Mouse (Mus musculus): ENCODE data around the gene Olfr905. TPM values are rescaled to one million over a fixed set of nuclear protein-coding genes. Genes with fewer than 3 reads are reported as not detected.

Gene Olfr905
- polyA plus RNA-seq (2016; fragmentation: Nextera tagmentation; extraction: Ambion mirVana) = not detected in 2 replicates

DNA sequence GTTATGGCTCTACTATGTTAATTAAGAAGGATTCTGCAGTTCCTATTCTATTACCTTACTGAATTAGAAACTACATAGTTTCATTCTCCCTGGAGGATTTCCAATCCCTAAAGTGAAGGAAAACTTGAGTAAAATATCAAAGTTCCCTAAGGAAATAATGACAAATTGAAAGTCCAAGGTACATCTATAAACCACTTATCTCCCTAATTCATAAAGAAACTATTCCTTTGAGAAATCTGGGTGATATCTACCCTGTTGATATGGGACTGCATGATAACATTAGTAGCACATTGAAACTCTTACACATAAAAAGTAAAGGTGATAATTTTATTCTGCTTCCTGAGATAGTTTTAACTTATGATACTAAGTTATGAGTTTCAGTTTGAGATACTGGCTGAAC is at the start of gene Olfr905:
TSS of gene Olfr905 (plus strand) at position 301 of the 400 bp plus-strand sequence.
- Histone ChIP-seq H3K9ac (no peak within 1 kb of the TSS), H3K4me3 (no peak within 1 kb of the TSS), H3K4me1 (no peaks in the 10 kb centered on the region), H3K4me2 (replicated peaks) (no peak within 1 kb of the TSS), H3K9me3 (replicated peaks) (no peaks in the 10 kb centered on the region), H3K27ac (no peak within 1 kb of the TSS), H3K27me3 (no peaks in the 10 kb centered on the region), H3K36me3 (no peaks in the 10 kb centered on the region)
- no peak for ATAC-seq (ENCODE audit: low FRiP score)

DNA sequence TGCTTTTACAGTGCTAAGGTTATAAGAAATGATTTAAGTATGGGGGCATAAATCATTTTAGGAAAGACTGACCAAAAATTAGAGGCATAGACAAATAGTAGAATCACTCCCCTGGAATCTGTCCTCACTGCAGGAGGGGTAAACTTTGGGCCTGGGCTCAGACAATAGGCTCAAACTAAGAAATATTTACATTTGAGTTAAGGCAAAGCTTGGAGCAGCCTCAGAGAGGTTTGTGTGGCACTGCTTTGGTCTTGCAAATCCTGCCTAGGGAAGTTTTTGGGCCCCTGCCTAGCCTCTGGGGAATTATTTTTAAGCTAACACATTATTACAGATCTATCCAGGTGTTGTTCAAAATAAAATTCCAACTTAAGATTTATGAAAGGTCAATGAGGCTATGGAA is 47.1 kb upstream of the Olfr905 start:
- Histone ChIP-seq H3K4me1 (no peaks in the 10 kb centered on the region), H3K27ac (no peak overlapping the region), H3K9me3 (replicated peaks) (no peaks in the 10 kb centered on the region), H3K36me3 (no peaks in the 10 kb centered on the region), H3K27me3 (no peaks in the 10 kb centered on the region), H3K9ac (no peak overlapping the region), H3K4me2 (replicated peaks) (no peak overlapping the region), H3K4me3 (no peak overlapping the region)
- ATAC-seq (ENCODE audit: low FRiP score) = no peak

DNA sequence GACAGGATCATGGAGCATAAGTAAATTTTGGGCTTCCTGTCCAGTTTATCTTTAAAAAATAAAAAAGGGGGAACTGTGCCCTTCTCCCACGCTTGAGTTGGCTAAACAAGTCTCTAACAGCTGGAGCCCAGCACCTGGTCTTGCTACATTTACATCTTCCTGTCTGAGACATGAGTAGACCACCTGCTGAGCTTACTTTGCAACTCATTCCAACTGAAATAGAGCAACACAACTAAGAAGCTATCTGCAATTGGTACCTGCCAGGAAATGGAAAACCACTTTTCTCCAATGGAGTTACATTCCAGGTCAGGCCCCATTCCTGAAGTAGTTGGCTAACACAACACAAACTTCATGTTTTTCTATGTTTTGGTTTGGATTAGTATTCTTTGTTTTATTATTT is 43.9 kb upstream of the Olfr905 start:
- Histone ChIP-seq H3K4me1 (no peaks in the 10 kb centered on the region), H3K27me3 (no peaks in the 10 kb centered on the region), H3K9me3 (replicated peaks) (no peaks in the 10 kb centered on the region), H3K36me3 (no peaks in the 10 kb centered on the region), H3K4me2 (replicated peaks) (no peak overlapping the region), H3K27ac (no peak overlapping the region), H3K9ac (no peak overlapping the region), H3K4me3 (no peak overlapping the region)
- ATAC-seq (ENCODE audit: low FRiP score) = no peak
- 52% methylated on average over 1 of the region's 1 CpGs for WGBS

DNA sequence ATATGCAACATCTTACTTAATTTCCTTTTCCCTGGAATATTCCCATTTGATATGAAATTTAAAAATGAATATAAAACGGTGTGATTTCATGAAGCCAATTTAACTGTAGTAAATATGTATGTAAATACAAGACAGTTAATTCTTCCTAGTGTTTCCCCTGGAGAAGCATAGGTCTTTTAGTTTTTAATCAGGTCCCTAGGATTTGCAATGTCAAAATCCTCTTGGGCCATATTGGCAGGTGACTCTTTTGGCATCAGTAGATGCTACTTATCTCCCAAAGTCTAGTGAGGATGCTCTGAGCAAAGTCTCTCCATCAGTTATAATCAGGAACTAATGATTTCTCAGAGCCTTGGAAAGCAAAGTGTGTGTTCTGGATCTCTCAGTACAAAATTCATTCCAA is 41.8 kb upstream of the Olfr905 start, which contains the start of gene Olfr901:
TSS of gene Olfr901 (plus strand) at position 301 of the 400 bp plus-strand sequence.
- Histone ChIP-seq H3K9me3 (replicated peaks) (no peaks in the 10 kb centered on the region), H3K9ac (no peak within 1 kb of the TSS), H3K4me2 (replicated peaks) (no peak within 1 kb of the TSS), H3K27ac (no peak within 1 kb of the TSS), H3K27me3 (no peaks in the 10 kb centered on the region), H3K4me1 (no peaks in the 10 kb centered on the region), H3K4me3 (no peak within 1 kb of the TSS), H3K36me3 (no peaks in the 10 kb centered on the region)
- ATAC-seq (ENCODE audit: low FRiP score) = no peak
- WGBS = 89% methylated on average over 1 of the region's 1 CpGs

DNA sequence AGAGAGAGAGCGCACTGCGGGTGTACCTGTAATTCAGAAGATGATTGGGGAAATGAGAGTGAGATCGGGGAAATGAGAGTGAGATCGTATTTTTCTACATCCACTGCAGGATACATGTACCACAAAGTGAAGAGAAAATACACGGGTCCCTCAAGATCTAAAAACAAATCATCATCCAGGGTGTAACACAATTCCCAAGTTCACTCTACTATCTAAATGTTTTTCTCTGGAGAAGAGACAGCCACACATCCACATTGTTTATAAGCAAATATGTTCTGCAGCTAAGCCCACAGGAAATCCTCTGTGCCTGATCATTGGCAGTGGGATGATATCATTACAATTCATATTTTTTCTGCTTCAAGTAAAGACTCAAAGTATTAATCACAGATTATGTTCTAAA is 23.6 kb upstream of the Olfr905 start, which contains the start of gene Olfr902:
TSS of gene Olfr902 (plus strand) at position 301 of the 400 bp plus-strand sequence.
- Histone ChIP-seq H3K4me1 (no peaks in the 10 kb centered on the region), H3K9ac (no peak within 1 kb of the TSS), H3K9me3 (replicated peaks) (no peaks in the 10 kb centered on the region), H3K4me2 (replicated peaks) (no peak within 1 kb of the TSS), H3K27me3 (no peaks in the 10 kb centered on the region), H3K36me3 (no peaks in the 10 kb centered on the region), H3K4me3 (no peak within 1 kb of the TSS), H3K27ac (no peak within 1 kb of the TSS)
- ATAC-seq (ENCODE audit: low FRiP score) = no peak
- 91% methylated on average over 5 of the region's 5 CpGs for WGBS

DNA sequence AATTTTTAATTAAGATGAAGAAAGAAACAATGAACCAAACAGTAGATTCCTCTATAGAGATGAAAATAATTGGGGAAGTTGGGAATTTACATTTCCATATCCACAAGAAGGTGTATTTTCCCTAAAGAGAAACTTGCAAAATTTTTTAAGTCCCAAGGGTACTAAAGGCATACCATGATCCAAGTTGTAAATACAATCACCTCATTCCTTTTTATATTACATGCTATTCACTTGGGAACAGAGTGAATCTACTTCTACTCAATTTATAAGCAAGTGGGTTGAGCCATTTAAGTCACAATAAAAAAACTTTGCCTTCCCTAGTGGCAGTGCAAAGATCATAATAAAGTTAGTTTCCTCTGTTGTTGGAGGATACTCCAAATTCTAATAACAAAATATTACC is 8.1 kb upstream of the Olfr905 start, which contains the start of gene Olfr904:
TSS of gene Olfr904 (plus strand) at position 301 of the 400 bp plus-strand sequence.
- H3K9me3 ChIP-seq (replicated peaks) = no peaks in the 10 kb centered on the region
- H3K4me3 ChIP-seq = no peak within 1 kb of the TSS
- H3K4me1 ChIP-seq = no peaks in the 10 kb centered on the region
- ATAC-seq (ENCODE audit: low FRiP score) = no peak
- no peak within 1 kb of the TSS for H3K9ac ChIP-seq
- H3K36me3 ChIP-seq = no peaks in the 10 kb centered on the region
- H3K27me3 ChIP-seq = no peaks in the 10 kb centered on the region
- H3K4me2 ChIP-seq (replicated peaks) = no peak within 1 kb of the TSS
- no peak within 1 kb of the TSS for H3K27ac ChIP-seq

DNA sequence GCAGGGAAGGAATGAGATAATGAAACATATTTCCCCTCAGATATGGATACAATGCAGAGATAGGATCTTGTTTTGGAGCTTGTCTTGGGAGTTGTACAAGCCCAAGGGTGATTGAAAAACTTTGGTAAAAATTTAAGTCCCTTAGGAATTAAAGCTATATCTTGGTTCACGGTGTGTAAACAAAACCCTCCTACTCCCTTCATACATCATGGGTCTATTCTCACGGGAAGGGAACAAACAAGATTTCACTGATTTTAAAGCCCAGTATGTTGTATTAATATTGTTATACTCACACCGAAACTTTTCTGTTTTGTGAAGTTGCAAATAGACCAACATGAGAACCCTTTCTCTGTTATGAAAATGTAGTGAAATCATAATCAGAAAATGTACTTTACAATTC is 15.9 kb downstream of the Olfr905 start, which contains the start of gene Olfr906:
TSS of gene Olfr906 (plus strand) at position 301 of the 400 bp plus-strand sequence.
- Histone ChIP-seq H3K4me1 (no peaks in the 10 kb centered on the region), H3K9me3 (replicated peaks) (no peaks in the 10 kb centered on the region), H3K36me3 (no peaks in the 10 kb centered on the region), H3K27me3 (no peaks in the 10 kb centered on the region), H3K4me2 (replicated peaks) (no peak within 1 kb of the TSS), H3K4me3 (no peak within 1 kb of the TSS), H3K9ac (no peak within 1 kb of the TSS), H3K27ac (no peak within 1 kb of the TSS)
- no peak for ATAC-seq (ENCODE audit: low FRiP score)
- 87% methylated on average over 3 of the region's 3 CpGs for WGBS

DNA sequence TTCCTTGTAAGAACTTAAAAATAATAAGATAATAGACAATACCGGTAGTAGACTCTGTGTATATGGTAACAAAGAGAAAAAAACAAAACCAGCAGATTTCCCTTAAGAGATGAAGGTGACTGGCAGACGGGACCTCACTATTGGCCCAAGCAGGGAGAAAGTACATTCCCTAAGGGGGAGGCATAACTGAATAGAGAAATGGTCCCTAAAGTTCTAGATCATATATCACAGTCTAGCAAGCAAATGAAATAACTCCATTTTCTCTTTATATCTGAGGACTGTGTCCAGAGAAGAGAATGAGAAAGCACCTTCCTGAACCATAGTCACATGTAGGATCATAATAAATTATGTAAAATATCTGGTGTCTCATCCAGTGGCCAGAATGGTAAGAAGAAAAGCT is 24.6 kb downstream of the Olfr905 start, which contains the start of gene Olfr907:
TSS of gene Olfr907 (plus strand) at position 301 of the 400 bp plus-strand sequence.
- ATAC-seq (ENCODE audit: low FRiP score) = no peak
- no peaks in the 10 kb centered on the region for H3K27me3 ChIP-seq
- no peaks in the 10 kb centered on the region for H3K9me3 ChIP-seq (replicated peaks)
- H3K27ac ChIP-seq = no peak within 1 kb of the TSS
- no peak within 1 kb of the TSS for H3K4me2 ChIP-seq (replicated peaks)
- 74% methylated on average over 2 of the region's 2 CpGs for WGBS
- no peak within 1 kb of the TSS for H3K9ac ChIP-seq
- H3K36me3 ChIP-seq = no peaks in the 10 kb centered on the region
- H3K4me3 ChIP-seq = no peak within 1 kb of the TSS
- H3K4me1 ChIP-seq = no peaks in the 10 kb centered on the region

DNA sequence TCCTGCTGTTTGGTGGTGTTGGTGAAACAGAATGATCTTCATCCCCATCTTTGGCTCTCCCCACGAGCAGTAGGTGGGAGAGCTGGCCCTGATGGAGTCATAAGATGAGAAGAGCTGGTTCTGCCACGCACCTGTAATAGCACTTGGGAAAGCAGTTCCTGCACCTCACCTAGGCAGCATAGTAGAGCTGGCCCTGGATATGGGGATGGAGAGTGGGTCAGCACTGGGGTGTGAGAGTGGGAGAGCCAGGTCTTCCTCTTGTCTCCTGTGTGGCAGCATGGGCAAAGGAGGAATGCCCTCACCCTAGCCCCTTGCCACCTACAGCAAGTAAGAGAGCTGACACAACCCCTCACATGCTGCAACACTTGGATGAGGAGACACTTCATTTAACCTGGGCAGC is 41.4 kb downstream of the Olfr905 start:
- 72% methylated on average over 2 of the region's 2 CpGs for WGBS
- Histone ChIP-seq H3K4me1 (no peaks in the 10 kb centered on the region), H3K4me3 (no peak overlapping the region), H3K4me2 (replicated peaks) (no peak overlapping the region), H3K27me3 (no peaks in the 10 kb centered on the region), H3K36me3 (no peaks in the 10 kb centered on the region), H3K9ac (no peak overlapping the region), H3K9me3 (replicated peaks) (no peaks in the 10 kb centered on the region), H3K27ac (no peak overlapping the region)
- ATAC-seq (ENCODE audit: low FRiP score) = no peak

DNA sequence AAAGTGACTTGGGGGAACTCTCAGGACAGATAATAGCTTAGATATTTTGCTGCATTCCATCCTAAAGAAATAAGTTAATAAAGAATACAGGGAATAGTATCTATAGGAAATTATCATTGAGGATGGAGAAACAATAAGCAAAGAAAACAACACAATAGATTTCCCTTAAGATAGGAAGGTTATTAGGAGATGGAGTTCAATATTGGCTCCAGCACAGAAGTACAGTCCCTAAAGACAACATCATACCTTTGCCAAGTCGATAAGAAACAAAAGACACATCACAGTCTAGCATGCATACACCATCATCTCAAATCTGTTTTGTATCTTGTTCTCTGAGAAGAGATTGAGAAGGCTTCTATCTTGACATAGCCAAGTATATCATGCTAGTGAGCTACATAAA is 50.4 kb downstream of the Olfr905 start, which contains the start of gene Olfr911-ps1:
TSS of gene Olfr911-ps1 (plus strand) at position 301 of the 400 bp plus-strand sequence.
- no peak within 1 kb of the TSS for H3K9ac ChIP-seq
- no peaks in the 10 kb centered on the region for H3K36me3 ChIP-seq
- whole genome bisulfite sequencing = 91% methylated on average over 1 of the region's 1 CpGs
- H3K27ac ChIP-seq = no peak within 1 kb of the TSS
- no peaks in the 10 kb centered on the region for H3K27me3 ChIP-seq
- no peak within 1 kb of the TSS for H3K4me3 ChIP-seq
- no peaks in the 10 kb centered on the region for H3K9me3 ChIP-seq (replicated peaks)
- no peaks in the 10 kb centered on the region for H3K4me1 ChIP-seq
- ATAC-seq (ENCODE audit: low FRiP score) = no peak
- H3K4me2 ChIP-seq (replicated peaks) = no peak within 1 kb of the TSS

Other genes starting within 250 kb of the Olfr905 start
- not detected in 2 replicates for gene Olfr143, start 218.3 kb upstream of the Olfr905 start, polyA plus RNA-seq (2016; fragmentation: Nextera tagmentation; extraction: Ambion mirVana)
- not detected in 2 replicates for gene Olfr895, start 203.3 kb upstream of the Olfr905 start, polyA plus RNA-seq (2016; fragmentation: Nextera tagmentation; extraction: Ambion mirVana)
- gene Olfr896-ps1, start 180.0 kb upstream of the Olfr905 start, polyA plus RNA-seq (2016; fragmentation: Nextera tagmentation; extraction: Ambion mirVana) = not detected in 2 replicates
- gene Olfr25, start 142.0 kb upstream of the Olfr905 start, polyA plus RNA-seq (2016; fragmentation: Nextera tagmentation; extraction: Ambion mirVana) = not detected in 2 replicates
- gene Olfr898, start 122.7 kb upstream of the Olfr905 start, polyA plus RNA-seq (2016; fragmentation: Nextera tagmentation; extraction: Ambion mirVana) = not detected in 2 replicates
- gene Olfr250, start 104.2 kb upstream of the Olfr905 start, polyA plus RNA-seq (2016; fragmentation: Nextera tagmentation; extraction: Ambion mirVana) = not detected in 2 replicates
- not detected in 2 replicates for gene Olfr251, start 94.0 kb upstream of the Olfr905 start, polyA plus RNA-seq (2016; fragmentation: Nextera tagmentation; extraction: Ambion mirVana)
- gene Olfr147, start 69.4 kb upstream of the Olfr905 start, polyA plus RNA-seq (2016; fragmentation: Nextera tagmentation; extraction: Ambion mirVana) = not detected in 2 replicates
- gene Olfr901, start 41.7 kb upstream of the Olfr905 start, polyA plus RNA-seq (2016; fragmentation: Nextera tagmentation; extraction: Ambion mirVana) = not detected in 2 replicates
- not detected in 2 replicates for gene Olfr902, start 23.5 kb upstream of the Olfr905 start, polyA plus RNA-seq (2016; fragmentation: Nextera tagmentation; extraction: Ambion mirVana)
- not detected in 2 replicates for gene Olfr904, start 8.0 kb upstream of the Olfr905 start, polyA plus RNA-seq (2016; fragmentation: Nextera tagmentation; extraction: Ambion mirVana)
- not detected in 2 replicates for gene Olfr906, start 16.0 kb downstream of the Olfr905 start, polyA plus RNA-seq (2016; fragmentation: Nextera tagmentation; extraction: Ambion mirVana)
- gene Olfr907, start 24.7 kb downstream of the Olfr905 start, polyA plus RNA-seq (2016; fragmentation: Nextera tagmentation; extraction: Ambion mirVana) = not detected in 2 replicates
- gene Olfr911-ps1, start 50.5 kb downstream of the Olfr905 start, polyA plus RNA-seq (2016; fragmentation: Nextera tagmentation; extraction: Ambion mirVana) = not detected in 2 replicates
- gene Olfr910, start 66.7 kb downstream of the Olfr905 start, polyA plus RNA-seq (2016; fragmentation: Nextera tagmentation; extraction: Ambion mirVana) = not detected in 2 replicates
- gene Olfr912, start 109.1 kb downstream of the Olfr905 start, polyA plus RNA-seq (2016; fragmentation: Nextera tagmentation; extraction: Ambion mirVana) = not detected in 2 replicates
- not detected in 2 replicates for gene Olfr913, start 121.7 kb downstream of the Olfr905 start, polyA plus RNA-seq (2016; fragmentation: Nextera tagmentation; extraction: Ambion mirVana)
- gene Olfr914, start 134.0 kb downstream of the Olfr905 start, polyA plus RNA-seq (2016; fragmentation: Nextera tagmentation; extraction: Ambion mirVana) = not detected in 2 replicates
- gene Olfr916, start 188.8 kb downstream of the Olfr905 start, polyA plus RNA-seq (2016; fragmentation: Nextera tagmentation; extraction: Ambion mirVana) = not detected in 2 replicates
- not detected in 2 replicates for gene Olfr917, start 194.7 kb downstream of the Olfr905 start, polyA plus RNA-seq (2016; fragmentation: Nextera tagmentation; extraction: Ambion mirVana)
- gene Olfr918, start 203.5 kb downstream of the Olfr905 start, polyA plus RNA-seq (2016; fragmentation: Nextera tagmentation; extraction: Ambion mirVana) = not detected in 2 replicates
- not detected in 2 replicates for gene Olfr919, start 232.6 kb downstream of the Olfr905 start, polyA plus RNA-seq (2016; fragmentation: Nextera tagmentation; extraction: Ambion mirVana)
- gene Vwa5a, start 247.2 kb downstream of the Olfr905 start, polyA plus RNA-seq (2016; fragmentation: Nextera tagmentation; extraction: Ambion mirVana) = 11.6 and 14.3 TPM in 2 replicates